Mouse (Mus musculus) kidney, adult 8-10 months (tissue): ENCODE results near the gene Fpr3.
"Not testable (repeated sequence)": the region's sequence is repeated elsewhere in the genome, so short reads cannot be mapped to it uniquely, and the experiment has no call there.

Experiments used
- DNase-seq, 2 experiments: peaks; one replicate each; pipeline ENCODE4 v3.0.0; 2022

Fpr3 gene

DNA sequence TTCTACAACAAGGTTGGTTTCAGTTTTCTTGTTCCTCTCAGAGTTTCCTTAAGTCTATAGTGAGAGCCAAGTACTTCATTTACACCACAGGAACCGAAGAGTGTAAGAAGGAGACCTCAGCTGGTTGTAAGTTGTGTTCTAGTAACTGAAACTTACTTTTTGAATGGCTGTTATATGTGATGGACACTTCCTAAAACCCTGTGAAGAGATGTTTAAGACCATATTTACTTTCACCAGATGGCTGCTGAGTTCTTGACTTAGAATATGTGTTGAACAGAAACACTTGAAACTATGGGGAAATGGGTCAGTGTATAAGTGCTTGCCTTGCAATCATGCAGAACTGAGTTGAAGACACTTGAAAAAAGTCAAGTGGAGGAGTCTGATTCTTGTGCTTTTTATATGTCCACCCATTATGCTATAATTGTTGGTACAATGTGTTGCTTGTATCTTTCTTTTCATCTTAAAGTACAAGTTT, at the start of gene Fpr3, which contains the start of gene Fpr2:
Gene Fpr3, plus strand, starts transcription at position 79 of the 475 bp plus-strand sequence.
Gene Fpr2, plus strand, starts transcription at position 51 of the 475 bp plus-strand sequence.
- DNase-seq, result no peak

DNA sequence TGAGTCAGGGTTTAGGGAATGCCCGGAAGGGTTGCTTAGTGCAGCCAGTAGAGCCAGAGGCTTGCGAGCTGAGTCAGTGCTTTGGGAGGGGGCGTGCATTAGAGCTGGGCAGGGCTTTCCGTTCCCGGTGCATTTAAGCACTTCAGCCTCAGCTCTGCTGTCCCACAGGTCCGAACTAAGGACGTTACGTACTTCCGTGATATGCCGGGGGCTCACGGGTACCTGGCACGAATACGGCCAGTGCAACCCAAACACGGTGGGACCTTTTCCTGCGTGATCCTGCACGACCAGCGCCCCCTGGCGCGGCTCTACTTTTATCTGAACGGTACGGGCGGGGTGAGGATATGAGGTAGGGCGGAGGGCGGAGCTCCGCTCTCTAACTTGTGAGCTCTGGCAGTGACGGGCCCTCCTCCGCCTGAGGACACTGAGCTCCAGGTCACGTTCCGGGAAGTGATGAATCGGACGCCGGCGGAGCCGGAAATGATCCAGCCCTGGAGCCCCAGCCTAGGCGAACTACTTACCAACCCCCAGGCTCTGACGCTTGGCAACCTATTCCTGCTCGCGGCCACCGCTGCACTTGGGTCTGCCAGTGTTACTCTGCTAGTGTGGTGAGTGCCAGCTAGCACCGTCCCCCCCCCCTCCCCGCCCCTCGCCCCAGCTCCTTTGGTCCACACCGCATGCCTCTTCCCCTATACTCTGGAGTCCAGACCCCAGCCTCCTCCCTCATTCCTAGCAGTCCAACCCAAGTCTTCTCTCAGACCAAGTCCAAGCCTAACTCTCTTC, 49.5 kb upstream of the Fpr3 start:
- peak; percentile 98 for DNase-seq

GRCm38 (mm10) chr17:17839276-17839675, 48.4 kb upstream of the Fpr3 start:
- DNase-seq, result no peak

GRCm38 (mm10) chr17:17840796-17841195, 46.9 kb upstream of the Fpr3 start:
- no peak for DNase-seq

GRCm38 (mm10) chr17:17843534-17844261, 44.0 kb upstream of the Fpr3 start:
- no peak for DNase-seq

DNA sequence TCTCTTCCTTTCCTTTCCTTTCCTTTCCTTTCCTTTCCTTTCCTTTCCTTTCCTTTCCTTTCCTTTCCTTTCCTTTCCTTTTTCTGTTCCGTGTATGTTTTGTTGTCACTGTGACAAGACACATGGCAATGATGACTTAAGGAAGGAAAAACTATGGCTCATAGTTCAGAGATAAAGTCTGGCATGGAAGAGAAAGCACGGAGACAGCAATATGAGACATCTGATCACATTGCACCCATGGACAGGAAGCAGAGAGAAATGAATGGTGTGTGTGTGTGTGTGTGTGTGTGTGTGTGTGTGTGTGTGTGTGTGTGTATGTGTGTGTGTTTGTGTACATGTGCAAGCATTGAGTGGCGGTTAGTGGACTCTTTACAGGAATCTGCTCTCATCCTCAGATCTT, 43.0 kb upstream of the Fpr3 start:
- DNase-seq, result not testable (repeated sequence)

DNA sequence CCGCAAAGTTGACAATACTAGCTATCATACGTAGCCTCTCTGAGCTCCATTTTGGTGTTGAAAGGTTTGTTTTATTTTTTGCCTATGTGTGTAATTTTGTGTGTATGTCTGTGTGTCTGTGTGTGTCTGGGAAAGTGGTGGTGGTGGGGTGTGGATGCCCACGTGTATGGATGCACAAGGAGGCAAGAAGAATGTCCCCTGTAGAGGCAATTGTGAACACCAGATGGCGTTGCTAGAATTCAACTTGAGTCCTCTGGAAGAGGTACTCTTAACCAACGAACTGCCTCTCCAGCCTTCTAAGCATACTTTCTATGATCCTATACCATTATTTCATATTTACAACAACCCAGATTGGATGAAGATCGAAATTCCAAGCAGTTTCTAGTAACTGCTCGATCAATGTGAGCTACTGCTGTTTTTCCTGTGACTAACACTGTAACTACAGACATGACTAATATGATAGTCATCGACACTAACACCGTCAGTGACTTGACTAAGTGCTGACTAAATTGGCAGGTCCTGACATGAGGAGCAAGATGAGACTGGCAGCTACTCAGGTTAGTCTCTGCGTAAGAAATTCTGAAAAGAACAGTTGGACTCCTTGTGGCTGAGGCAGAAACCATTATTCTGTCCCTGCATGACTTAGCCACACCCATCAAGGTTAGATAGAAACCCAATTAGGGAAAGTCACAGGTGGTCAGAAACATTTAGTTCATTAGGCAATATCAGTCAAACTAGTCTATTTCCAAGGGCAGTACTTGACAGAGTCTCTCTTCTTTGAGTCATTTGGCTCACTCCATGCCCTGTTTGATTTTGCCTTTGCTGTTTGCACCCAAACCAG, 42.2 kb upstream of the Fpr3 start:
- DNase-seq, result no peak

- no peak for DNase-seq
Observed at GRCm38 (mm10) chr17:17848988-17849387, 38.7 kb upstream of the Fpr3 start.

DNA sequence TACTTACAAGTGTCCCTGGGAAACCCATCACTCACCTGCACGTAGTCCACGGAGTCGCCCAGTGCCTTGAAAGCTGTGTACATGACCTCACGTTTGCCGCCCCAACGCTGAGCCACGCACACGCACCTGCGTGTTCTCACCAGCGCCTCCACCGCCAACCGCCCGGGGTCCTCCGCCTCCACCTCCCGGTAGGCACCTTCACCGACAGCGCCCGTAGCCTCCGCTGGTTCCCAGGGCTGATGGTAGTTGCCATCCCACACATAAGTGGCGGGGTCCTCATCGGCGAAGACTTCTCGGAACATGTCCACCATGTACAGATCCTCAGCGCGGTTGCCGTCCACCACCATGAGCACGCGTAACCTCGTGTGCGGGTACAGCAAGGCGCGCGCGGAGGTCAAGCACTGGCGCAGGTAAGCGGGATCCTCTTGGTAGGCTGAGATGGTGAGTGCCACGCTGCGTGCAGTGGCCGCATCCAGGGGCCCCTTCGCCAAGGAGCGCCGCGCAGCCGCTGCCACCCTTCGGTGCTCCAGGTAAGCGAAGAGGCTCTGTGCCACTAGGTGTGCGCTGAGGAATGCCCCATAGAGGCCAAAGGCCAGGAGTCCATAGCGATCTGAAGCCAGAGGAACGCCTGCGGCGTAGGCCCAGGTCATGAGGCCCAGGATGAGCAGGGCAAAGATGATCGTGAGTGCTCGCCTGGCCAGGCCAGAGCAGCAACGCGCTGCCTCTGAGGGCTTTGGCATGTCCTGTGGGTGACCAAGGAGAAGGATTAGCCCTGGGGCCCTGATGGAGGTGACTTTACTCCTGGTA, 37.5 kb upstream of the Fpr3 start:
- no peak for DNase-seq

DNA sequence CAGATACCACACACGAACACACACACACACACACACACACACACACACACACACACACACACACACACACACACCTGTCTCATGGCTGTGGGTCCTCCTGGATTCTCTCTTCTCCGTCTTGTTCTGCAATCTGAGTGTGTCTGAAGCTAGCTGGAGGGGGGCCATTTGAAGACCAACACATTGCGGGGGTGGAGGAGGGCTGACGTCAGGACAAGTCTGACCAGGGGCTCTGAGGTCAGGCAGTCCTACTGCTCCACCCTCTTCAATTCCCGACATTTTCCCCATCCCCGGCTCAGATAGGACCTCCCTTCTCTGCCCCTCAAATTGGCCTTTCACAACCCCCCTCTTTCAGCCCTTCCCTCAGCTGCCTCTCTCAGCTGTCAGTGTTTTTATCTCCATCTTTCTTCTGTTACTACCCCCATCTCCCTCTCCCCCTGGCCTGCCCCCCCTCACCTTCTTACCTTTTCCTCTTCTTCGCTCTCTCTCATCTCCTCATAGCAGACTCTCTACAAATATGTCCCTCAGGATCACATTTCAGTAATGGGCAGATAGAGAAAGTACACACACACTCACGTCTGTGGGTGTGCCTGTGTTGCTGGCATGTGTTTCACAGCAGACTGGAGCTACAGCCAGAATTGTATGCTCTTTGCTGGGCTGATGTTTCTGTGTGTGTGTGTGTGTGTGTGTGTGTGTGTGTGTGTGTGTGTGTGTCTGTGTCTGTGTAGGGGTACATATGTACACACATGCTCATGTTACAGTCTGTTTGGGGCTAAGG, 32.4 kb upstream of the Fpr3 start, which contains the start of gene Has1:
Gene Has1, minus strand, starts transcription at position 142 of the 775 bp plus-strand sequence.
- no peak for DNase-seq

DNA sequence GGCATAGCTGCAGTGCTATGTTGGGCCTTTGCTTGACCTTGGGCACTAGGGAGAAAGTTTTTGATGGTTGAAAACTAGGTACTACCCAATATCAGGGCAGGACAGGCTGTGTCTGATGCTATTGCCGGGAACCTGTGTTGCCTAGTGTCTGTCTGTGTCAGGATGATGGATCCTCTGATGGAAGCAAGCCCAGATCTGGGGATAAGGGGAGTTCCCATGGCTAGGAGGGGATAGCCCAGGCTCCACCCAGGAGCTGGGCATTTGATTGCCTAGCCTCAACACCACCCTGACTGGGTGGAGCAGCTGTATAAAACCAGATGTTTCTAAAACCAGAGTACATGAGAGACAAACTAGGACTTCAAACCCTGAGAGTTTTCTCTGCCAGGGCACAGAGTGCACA, 31.0 kb upstream of the Fpr3 start:
- no peak for DNase-seq

GRCm38 (mm10) chr17:17857446-17857845, 30.2 kb upstream of the Fpr3 start:
- no peak for DNase-seq

DNA sequence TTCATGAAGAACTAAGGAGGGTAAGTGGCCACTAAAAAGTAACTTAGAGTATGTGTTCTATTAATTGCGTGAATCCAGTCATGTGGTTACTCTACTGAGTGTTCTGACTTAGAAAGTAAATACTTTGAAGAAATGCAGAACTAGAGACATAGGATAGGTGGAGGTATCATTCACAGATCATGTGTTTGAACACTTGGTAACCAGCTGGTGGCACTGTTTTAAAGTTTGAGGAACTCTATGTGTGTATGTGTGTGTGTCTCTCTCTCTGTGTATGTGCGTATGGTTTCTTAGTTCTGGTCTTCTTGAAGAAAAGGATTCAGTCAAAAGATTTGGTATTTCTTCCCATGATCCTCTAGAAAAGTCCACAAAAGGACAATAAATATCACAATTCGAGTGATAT, 27.5 kb upstream of the Fpr3 start:
- no peak for DNase-seq

- DNase-seq, result no peak
Observed at GRCm38 (mm10) chr17:17862360-17862759, 25.3 kb upstream of the Fpr3 start.

DNA sequence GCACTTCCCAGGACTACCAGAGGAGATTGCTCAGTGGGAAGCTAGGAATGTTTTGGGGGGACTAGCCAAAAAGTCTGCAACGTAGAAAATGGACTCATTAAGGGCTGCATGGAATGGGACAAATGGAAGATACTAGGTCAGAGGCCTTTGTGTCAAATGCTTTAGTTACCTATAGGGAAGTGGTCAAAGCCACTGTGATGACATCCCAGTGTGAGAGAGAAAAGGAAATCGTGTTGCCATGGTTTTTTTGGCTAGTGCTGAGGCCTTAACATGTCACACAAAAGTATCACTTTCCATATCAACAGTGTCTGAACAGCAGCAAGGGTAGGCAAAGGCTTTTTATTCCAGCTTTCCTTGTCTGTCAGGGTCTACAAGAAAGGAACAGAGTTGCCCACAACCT, 22.5 kb upstream of the Fpr3 start:
- DNase-seq, result no peak

GRCm38 (mm10) chr17:17866801-17867469, 20.7 kb upstream of the Fpr3 start:
- no peak for DNase-seq

DNA sequence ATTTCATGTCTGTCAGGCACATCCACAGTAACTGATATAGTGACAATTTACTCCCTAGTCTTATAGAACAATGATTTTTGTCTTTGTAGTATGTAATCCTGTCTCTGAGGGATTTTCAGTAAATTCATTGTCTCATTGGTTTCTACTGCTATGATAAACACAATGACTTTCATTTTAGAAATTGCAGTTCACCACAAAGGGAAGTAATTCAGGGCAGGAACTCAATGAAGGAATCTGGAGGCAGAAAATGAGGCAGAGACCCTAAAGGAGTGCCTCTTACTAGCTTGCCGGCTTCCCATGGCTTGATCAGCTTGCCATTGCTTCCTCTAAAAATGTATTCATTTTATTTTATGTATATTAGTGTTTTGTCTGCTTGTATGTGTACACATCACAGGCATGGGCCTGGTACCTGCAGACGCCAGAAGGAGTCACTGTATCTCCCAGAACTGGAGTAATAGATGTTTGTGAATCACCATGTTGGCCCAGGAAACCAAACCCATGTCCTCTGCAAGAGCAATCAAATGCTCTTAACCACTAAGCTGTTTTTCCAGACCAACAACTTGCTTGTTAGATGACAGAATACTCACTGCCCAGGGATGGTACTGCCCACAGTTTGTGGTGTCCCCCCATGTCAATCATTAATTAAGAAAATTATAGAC, 16.6 kb upstream of the Fpr3 start:
- no peak for DNase-seq

DNA sequence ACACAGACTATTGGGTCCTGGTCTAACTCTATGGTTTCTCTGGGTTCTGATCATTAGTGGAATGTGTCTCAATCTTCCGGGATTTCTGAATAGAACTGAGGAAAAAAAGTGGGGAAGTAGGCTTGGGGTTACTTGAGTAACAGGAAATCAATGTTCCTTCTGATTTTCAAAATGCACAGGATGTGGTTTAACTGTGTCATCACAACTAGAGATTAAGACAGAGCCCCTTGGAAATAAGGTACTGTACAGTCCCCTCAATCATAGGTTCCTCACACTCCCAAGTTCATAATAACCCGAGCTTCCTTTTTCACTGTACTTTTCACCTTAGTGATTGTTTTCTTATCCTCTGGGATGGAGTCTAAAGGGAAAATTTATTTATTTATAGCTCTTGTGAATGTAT, 16.0 kb upstream of the Fpr3 start:
- no peak for DNase-seq

DNA sequence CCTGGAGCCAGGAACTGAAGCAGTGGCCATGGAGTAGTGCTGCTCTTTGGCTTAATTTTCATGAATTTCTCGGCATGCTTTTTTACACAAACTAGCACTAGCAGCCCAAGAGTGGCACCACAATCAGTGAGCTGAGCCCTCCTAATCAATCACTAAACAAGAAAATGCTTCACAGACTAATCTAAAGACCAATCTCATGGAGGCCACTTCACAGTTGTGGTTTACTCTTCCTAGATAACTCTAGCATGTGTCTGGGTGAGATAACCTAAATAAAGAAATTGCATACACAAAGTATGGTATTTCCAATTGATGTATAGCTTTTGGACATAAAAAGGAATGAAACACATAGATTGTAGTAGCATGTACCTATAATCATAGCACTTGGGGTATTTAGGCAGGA, 8.3 kb upstream of the Fpr3 start:
- DNase-seq, result no peak

DNA sequence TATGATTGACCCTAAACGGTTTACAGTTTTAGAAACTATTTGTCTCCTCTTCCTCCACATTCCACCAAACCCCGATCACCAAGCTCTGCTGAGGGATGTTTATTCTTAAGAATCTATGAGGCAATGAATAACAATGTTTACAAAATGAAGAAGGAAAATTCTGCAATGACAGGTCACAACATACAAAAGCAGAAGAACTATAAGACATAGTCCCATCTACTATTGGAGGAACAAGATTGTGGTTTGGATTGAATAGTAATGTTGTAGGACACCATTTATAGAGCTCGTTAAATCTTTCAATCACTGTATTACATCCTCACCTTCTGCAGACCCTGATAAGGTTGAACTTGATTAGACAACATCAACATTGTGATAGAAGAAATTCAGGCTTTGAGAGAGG, 5.0 kb upstream of the Fpr3 start:
- DNase-seq, result no peak
